Mouse (Mus musculus): ENCODE measurements at regions not wholly inside any gene's neighbourhood (a gene's known extent, or its start where the extent isn't known, plus 50 kb on each side); places are given as distances from the start of the nearest gene placed in this dataset.

DNA sequence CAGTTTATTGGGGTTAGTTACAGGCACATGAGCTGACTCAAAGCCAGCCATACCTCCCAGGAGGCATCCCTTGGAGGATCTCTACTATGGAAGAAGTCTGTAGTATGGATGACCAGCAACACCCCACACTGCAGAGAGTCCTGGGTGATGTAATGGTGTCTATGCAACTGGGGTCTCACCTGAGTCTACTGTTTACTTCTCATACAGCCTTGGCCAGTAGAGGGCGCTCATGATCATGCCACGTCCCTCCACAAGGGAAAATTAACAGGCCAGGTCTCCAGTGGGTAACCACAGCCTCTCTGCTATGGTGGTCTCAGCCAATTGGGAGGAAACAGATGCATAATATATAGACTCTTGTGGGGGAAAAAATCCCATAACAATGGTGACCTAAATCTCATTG, 111.7 kb downstream of the Cdh26 start:
- Histone ChIP-seq H3K27ac (no peak overlapping the region), H3K4me2 (no peak overlapping the region), H3K27me3 (0 out of 2 replicates have a peak, but pooled peaks cover 3% of the 10 kb centered on the region), H3K9ac (no peak overlapping the region), H3K4me1 (replicated peaks) (peaks cover 20% of the 10 kb centered on the region), H3K4me3 (no peak overlapping the region), H3K9me3 (no peaks in the 10 kb centered on the region), H3K36me3 (no peaks in the 10 kb centered on the region)
- ATAC-seq (ENCODE audit: low FRiP score): no peak
- 16% methylated on average over 2 of the region's 2 CpGs for WGBS

DNA sequence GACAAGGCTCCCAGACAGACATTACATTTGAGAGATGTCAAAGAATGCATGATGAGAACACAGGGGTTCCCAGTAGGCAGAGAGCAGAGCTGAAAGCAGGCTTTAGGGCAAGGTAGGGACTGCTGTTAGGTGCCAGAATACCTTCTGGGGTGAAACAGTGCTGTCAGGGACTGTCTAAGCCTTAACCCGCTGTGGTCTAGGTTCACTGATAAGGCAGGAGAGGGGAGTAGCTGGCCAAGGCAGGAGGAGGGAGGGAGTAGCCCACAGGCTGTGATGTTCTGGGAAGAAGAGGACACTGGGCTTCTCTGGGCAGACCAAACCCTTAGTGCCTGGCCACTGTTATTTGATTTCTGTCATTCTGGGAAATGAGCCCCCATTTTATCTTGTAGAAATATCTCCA, 114.1 kb downstream of the Cdh26 start:
- no peak for ATAC-seq (ENCODE audit: low FRiP score)
- no peaks in the 10 kb centered on the region for H3K36me3 ChIP-seq
- WGBS: 91% methylated on average over 1 of the region's 1 CpGs
- no peak overlapping the region for H3K27ac ChIP-seq
- H3K4me1 ChIP-seq (replicated peaks): peaks cover 20% of the 10 kb centered on the region
- no peak overlapping the region for H3K4me3 ChIP-seq
- no peak overlapping the region for H3K9ac ChIP-seq
- no peak overlapping the region for H3K4me2 ChIP-seq
- H3K9me3 ChIP-seq: no peaks in the 10 kb centered on the region
- 0 out of 2 replicates have a peak, but pooled peaks cover 3% of the 10 kb centered on the region for H3K27me3 ChIP-seq

DNA sequence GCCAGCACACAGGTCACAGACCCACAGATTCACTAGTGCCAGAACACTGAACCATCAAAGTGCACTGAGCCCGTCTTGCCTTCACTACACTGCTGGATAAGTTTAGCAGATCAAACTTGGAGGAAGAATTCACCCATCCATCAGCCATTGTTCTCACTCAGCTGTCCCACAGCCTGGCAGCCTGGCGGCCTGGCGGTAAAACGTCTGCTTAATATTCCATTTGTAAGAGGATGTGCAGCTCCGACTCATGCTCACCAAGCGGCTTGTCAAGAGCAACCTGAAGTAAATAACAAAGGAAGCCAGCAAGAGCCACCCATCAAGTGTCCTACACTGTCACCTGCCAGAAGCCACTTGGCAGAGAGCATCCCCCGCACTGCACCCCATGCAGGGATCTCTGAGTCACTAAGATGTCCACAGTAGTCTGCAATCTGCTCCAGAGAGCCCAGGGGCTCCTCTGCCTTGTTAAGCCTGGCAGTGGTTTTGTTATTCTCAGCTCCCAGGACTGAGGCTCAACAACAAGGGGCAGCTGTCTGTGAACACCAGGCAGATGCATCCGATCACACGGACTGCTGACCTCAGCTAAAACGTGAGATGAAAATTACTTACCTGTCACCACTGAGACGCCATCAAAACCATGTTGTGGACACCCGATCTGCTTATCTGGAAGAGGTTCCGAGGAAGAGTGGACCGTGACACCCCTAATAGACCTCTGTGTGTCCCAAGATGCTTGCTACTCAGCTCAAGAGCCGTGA, 115.4 kb downstream of the Cdh26 start:
- Histone ChIP-seq H3K4me2 (no peak overlapping the region), H3K36me3 (no peaks in the 10 kb centered on the region), H3K9ac (no peak overlapping the region; the same call in 1 of the 2 replicates), H3K4me1 (replicated peaks) (peaks cover 19% of the 10 kb centered on the region), H3K27me3 (no peaks in the 10 kb centered on the region), H3K27ac (peak overlapping the region; percentile 23; the same call in 1 of the 2 replicates), H3K4me3 (no peak overlapping the region), H3K9me3 (no peaks in the 10 kb centered on the region)
- WGBS: 57% methylated on average over 15 of the region's 15 CpGs
- no peak for ATAC-seq (ENCODE audit: low FRiP score)

DNA sequence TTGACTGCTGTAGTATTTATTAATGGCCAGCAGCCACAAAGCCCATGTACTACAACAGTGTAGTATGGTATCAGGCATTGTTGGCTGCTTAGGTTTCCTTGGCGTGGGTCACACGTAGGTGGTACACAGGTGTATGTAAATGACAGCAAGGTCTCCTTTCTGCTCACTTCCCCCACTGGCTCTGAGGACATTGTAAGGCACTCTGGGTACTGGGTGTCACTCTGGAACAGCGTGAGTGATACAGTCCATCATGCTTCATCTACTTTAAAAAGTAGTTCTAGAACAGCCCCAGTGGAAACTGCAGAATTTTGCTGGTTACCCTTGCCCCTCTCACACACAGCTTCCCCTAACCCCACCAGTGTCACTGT, 116.0 kb downstream of the Cdh26 start:
- H3K4me3 ChIP-seq: no peak overlapping the region
- no peak for ATAC-seq (ENCODE audit: low FRiP score)
- no peak overlapping the region for H3K27ac ChIP-seq
- H3K9me3 ChIP-seq: no peaks in the 10 kb centered on the region
- no peaks in the 10 kb centered on the region for H3K36me3 ChIP-seq
- H3K4me1 ChIP-seq (replicated peaks): peaks cover 13% of the 10 kb centered on the region
- H3K27me3 ChIP-seq: no peaks in the 10 kb centered on the region
- H3K4me2 ChIP-seq: no peak overlapping the region
- 95% methylated on average over 3 of the region's 3 CpGs for WGBS
- no peak overlapping the region for H3K9ac ChIP-seq

DNA sequence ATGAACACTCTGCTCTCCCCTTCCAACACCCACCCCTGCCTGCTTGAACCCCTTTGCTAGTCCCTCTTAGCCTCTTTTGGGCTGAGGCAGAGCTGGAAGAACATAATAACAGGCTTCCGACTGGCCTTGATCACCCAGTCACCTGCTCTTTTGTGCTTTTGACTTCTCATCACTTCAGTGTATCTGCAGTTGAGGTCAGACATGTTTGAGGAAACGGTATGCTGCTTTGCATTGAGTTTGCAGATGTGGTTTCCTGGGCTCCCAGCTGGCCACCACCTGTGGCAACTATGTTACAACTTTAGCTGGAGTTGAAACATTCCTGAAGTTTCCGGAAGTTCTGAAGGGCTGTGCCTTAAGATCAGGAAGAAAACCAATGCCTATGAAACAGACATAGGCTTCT, 116.6 kb downstream of the Cdh26 start:
- Histone ChIP-seq H3K27me3 (no peaks in the 10 kb centered on the region), H3K4me1 (replicated peaks) (peaks cover 13% of the 10 kb centered on the region), H3K4me2 (no peak overlapping the region), H3K9ac (no peak overlapping the region), H3K4me3 (no peak overlapping the region), H3K9me3 (no peaks in the 10 kb centered on the region), H3K36me3 (no peaks in the 10 kb centered on the region), H3K27ac (no peak overlapping the region)
- WGBS: 75% methylated on average over 3 of the region's 3 CpGs
- no peak for ATAC-seq (ENCODE audit: low FRiP score)

DNA sequence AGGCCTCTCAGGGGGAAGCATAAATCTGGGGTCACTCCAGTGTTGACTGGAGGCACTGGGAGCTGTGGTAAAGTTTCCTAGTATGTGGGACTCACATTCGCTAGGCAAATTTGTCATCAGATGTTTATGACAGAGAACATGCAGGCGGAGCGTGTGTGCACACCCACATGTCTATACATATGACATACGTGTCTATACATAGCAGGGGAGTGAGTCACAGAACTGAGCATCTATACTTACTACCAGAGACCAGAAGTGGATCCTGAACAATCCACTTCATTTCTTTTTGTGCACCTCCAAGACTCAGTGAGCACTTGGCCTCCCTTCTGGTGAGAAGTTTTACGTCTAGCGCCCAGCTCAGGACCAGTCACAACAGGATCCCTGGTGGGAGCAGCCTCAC, 118.6 kb downstream of the Cdh26 start:
- no peak overlapping the region for H3K9ac ChIP-seq
- peaks cover 13% of the 10 kb centered on the region for H3K4me1 ChIP-seq (replicated peaks)
- WGBS: 95% methylated on average over 6 of the region's 6 CpGs
- no peaks in the 10 kb centered on the region for H3K27me3 ChIP-seq
- H3K4me3 ChIP-seq: no peak overlapping the region
- no peak overlapping the region for H3K27ac ChIP-seq
- no peaks in the 10 kb centered on the region for H3K36me3 ChIP-seq
- H3K4me2 ChIP-seq: no peak overlapping the region
- ATAC-seq (ENCODE audit: low FRiP score): no peak
- no peaks in the 10 kb centered on the region for H3K9me3 ChIP-seq

DNA sequence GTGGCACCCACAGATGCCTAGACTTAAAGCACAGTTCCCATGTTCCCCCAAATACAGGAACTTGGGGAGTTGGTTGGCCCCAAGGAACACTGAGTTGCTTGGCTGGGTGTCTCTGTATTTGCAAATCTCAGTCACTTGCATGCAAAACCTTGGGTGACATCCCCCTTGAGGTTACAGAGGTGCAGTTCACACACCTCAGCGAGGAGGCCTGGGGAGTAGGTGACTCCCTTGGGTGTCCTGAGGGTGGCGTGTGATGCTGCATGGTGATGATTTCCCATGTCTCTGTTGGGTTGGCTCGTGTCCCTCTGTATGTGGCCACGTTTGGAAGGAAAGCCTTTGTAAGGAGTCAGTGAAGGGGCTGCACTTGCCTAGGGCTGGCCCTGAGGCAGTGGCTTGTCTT, 123.4 kb downstream of the Cdh26 start:
- ATAC-seq (ENCODE audit: low FRiP score): no peak
- Histone ChIP-seq H3K4me2 (no peak overlapping the region), H3K27ac (no peak overlapping the region), H3K9ac (no peak overlapping the region), H3K27me3 (no peaks in the 10 kb centered on the region), H3K4me1 (replicated peaks) (peaks cover 19% of the 10 kb centered on the region), H3K9me3 (no peaks in the 10 kb centered on the region), H3K4me3 (no peak overlapping the region), H3K36me3 (no peaks in the 10 kb centered on the region)
- WGBS: 76% methylated on average over 4 of the region's 4 CpGs

DNA sequence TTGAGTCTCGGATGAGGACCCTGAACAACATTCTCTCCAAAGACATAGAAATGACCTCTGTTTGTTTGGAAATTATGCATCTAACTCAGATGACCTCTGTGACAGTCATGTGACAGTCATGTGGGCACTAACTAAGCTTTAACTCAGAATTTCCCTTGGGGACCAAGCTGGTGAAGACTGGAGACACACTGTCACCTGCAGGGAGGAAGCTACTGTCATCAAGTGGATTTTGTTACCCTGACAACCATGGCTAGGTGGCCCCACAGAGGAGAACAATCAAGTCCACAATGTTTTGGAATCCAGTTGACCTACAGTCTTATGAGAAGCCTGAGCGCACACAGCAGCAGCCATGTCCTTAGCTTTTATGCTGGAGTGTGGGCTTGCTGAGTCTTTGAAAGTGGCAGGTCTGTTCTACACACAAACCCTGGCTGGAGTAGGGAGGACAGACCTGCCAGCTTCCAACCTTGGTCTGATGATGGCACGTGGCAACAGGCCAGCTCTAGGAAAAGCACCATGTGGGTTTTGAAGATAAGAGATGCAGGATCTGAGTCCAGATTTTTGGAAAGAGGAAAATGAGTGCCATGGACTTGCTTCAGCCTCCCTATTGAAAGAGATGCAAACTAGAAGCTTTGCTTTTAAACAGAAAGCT, 125.5 kb downstream of the Cdh26 start:
- no peak overlapping the region for H3K4me2 ChIP-seq
- H3K27me3 ChIP-seq: no peaks in the 10 kb centered on the region
- no peak for ATAC-seq (ENCODE audit: low FRiP score)
- 74% methylated on average over 3 of the region's 3 CpGs for whole genome bisulfite sequencing
- no peak overlapping the region for H3K9ac ChIP-seq
- H3K4me3 ChIP-seq: no peak overlapping the region
- H3K36me3 ChIP-seq: no peaks in the 10 kb centered on the region
- H3K9me3 ChIP-seq: no peaks in the 10 kb centered on the region
- H3K4me1 ChIP-seq (replicated peaks): peaks cover 22% of the 10 kb centered on the region
- H3K27ac ChIP-seq: no peak overlapping the region

DNA sequence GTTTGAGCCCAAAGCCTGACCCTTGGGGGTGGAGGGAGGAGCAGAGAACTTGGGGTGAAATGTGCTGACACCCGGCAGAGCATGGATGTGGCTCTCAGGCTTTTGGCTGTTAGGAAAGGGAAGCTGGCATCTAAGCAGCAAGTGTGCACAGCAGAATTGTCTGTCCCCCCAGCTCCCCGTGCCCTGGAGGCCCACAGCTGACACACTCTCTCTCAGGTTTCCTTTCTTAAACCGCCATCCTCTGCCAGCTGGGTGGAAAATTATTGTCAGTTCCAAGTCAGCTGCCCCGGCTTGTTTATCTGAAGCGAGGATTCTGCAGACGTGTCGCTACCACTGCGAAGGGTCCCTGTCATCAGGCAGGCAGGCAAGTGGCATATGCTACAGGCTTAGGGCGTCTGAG, 127.6 kb downstream of the Cdh26 start:
- Histone ChIP-seq H3K4me2 (no peak overlapping the region), H3K9me3 (no peaks in the 10 kb centered on the region), H3K27ac (no peak overlapping the region), H3K36me3 (no peaks in the 10 kb centered on the region), H3K4me3 (no peak overlapping the region), H3K27me3 (no peaks in the 10 kb centered on the region), H3K9ac (no peak overlapping the region), H3K4me1 (replicated peaks) (peaks cover 28% of the 10 kb centered on the region)
- no peak for ATAC-seq (ENCODE audit: low FRiP score)
- WGBS: 72% methylated on average over 9 of the region's 9 CpGs

DNA sequence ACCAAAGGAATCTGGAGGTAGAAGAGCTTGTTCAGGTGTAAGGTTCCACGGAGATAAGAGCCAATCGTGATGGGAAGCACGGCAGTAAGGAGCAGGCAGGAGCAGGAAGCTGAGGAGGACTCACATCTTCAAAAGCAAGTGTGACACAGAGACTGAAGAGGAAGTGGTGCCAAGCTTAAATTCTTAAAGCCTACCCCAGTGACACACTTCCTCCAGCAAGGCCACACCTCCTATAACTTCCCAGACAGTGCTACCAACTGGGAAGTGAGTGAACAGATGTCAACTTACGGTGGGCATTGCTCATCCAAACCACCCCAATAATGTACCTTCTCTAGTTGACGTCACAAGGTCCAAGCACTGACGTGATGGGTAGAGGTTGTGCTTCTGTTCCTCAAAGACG, 133.0 kb downstream of the Cdh26 start:
- H3K4me1 ChIP-seq (replicated peaks): peaks cover 12% of the 10 kb centered on the region
- H3K4me2 ChIP-seq: no peak overlapping the region
- H3K27me3 ChIP-seq: no peaks in the 10 kb centered on the region
- no peak overlapping the region for H3K9ac ChIP-seq
- 94% methylated on average over 7 of the region's 7 CpGs for WGBS
- H3K27ac ChIP-seq: no peak overlapping the region
- H3K9me3 ChIP-seq: no peaks in the 10 kb centered on the region
- no peaks in the 10 kb centered on the region for H3K36me3 ChIP-seq
- ATAC-seq (ENCODE audit: low FRiP score): no peak
- H3K4me3 ChIP-seq: no peak overlapping the region

DNA sequence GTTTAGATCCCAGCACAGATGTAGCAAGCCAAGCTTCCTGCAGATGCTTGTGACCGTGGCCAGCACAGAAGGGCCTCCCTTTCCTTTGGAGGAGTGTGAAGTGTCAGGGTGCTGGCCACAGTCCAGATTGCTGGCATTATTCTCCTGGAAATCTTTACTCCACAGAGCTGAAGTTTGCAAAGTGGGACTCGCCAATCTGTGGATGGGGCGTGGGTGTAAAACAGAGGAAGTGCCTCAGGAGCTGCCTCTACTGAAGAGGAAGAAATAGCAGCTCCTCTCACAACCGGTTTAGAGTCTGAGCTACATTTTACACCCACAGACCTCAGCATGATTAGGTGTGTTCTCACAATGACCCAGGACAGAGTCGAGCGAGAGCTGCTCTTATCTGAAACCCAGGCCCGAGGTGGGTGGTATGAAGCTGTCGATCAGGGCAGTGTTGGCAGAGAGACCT, 135.1 kb downstream of the Cdh26 start:
- ATAC-seq (ENCODE audit: low FRiP score): no peak
- Histone ChIP-seq H3K27me3 (no peaks in the 10 kb centered on the region), H3K9me3 (no peaks in the 10 kb centered on the region), H3K4me2 (no peak overlapping the region), H3K27ac (no peak overlapping the region), H3K4me1 (replicated peaks) (peaks cover 9% of the 10 kb centered on the region), H3K9ac (no peak overlapping the region), H3K4me3 (no peak overlapping the region), H3K36me3 (no peaks in the 10 kb centered on the region)
- WGBS: 74% methylated on average over 8 of the region's 8 CpGs

DNA sequence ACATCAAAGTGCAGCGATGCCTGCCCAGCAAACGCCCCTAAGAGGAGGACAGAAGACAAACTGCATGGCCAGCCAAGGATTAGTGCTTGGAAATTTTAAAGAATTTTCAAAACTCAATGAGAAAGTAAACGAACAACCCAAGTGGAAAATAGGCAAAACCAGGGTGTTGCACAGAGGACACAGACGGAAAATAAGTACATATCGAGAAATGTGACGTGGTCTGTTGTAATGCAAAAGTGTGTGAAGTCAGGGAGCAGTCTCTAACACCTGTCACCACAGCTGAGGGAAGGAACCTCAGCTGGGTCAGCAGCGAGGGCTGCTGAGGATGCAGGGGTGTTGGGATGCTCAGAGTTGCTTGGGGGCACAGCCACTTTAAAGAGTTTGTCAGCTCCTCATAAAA, 137.2 kb downstream of the Cdh26 start:
- WGBS: 85% methylated on average over 7 of the region's 7 CpGs
- Histone ChIP-seq H3K36me3 (no peaks in the 10 kb centered on the region), H3K9me3 (no peaks in the 10 kb centered on the region), H3K4me2 (no peak overlapping the region), H3K27me3 (no peaks in the 10 kb centered on the region), H3K27ac (no peak overlapping the region), H3K4me3 (no peak overlapping the region), H3K4me1 (replicated peaks) (peaks cover 3% of the 10 kb centered on the region; the same call in 1 of the 2 replicates), H3K9ac (no peak overlapping the region)
- no peak for ATAC-seq (ENCODE audit: low FRiP score)

DNA sequence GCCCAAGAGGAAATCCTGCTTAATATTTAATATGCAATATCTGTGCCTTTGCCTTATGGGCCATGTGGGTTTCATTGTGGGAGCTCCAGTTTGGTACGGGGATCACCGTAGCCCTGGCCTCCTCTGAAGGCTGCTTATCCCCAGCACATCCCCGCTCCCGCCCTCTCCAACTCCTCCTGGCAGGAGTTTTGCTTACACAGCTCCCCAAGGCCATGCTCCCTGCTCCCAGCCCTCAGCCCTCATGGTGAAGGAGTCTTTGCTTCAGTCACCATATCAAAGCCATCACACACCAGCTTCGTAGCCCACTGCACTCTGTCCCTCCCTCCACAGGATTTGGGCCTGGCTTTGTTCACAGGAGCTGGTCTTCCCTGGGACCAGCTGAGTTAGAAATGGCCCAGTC, 142.0 kb downstream of the Cdh26 start:
- no peak for ATAC-seq (ENCODE audit: low FRiP score)
- Histone ChIP-seq H3K27me3 (0 out of 2 replicates have a peak, but pooled peaks cover 7% of the 10 kb centered on the region), H3K9me3 (no peaks in the 10 kb centered on the region), H3K27ac (no peak overlapping the region), H3K9ac (no peak overlapping the region), H3K4me3 (no peak overlapping the region), H3K4me1 (replicated peaks) (peaks cover 14% of the 10 kb centered on the region), H3K36me3 (no peaks in the 10 kb centered on the region), H3K4me2 (no peak overlapping the region)
- 84% methylated on average over 5 of the region's 5 CpGs for WGBS

Data from hindbrain, embryonic 13.5 days (tissue).